Mouse (Mus musculus) ZHBTc4 (cell line): ENCODE data around the gene Gkap1.

ENCODE experiments used
- DNase-seq: peaks from one replicate; pipeline ENCODE4 v3.0.0-alpha.2; 2011; ENCODE audit warnings: low read depth, low spot score

The Gkap1 gene

DNA sequence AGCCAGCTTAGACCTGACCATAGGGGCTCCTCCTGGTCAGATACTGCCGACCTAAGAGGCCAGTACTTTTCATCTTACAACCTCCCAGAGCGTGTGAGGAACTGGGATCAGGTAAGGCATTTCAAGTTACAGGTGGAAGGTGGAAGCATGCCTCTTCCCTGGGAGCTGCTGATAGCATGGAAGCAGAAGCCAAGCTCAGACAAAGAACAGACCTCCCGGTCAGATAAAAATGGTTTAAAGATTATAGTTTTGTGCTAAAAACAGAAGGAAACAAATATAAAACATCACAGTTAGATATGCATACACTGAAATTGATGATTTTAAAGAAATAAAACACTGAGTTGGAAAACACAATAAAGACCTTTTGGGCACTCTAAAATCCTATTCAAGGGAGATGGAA lies 8.6 kb downstream of the Gkap1 start:
- no peak for DNase-seq

DNA sequence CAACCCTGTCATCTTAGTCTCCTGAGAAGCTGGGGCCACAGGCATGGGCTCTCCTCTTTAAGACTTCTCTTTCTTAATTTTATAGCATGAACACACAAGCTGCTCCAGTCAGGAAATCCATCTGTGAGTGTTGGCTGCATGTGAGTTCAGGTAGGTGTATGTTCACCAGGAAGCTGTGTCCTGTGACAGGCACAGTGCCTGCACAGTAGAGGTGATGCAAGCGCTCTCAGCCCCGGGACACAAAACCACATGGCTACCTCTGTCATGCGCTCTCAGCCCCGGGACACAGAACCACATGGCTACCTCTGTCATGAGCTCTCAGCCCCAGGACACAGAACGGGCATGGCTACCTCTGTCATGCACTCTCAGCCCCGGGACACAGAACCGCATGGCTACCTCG lies 12.0 kb downstream of the Gkap1 start:
- no peak for DNase-seq

- DNase-seq, result no peak
Observed at GRCm38 (mm10) chr13:58261674-58262073, 13.8 kb downstream of the Gkap1 start.

GRCm38 (mm10) chr13:58253268-58253667 lies 22.2 kb downstream of the Gkap1 start:
- DNase-seq, result peak; percentile 46

- DNase-seq, result no peak
Observed at GRCm38 (mm10) chr13:58248957-58249356, 26.5 kb downstream of the Gkap1 start.

- DNase-seq, result no peak
Observed at GRCm38 (mm10) chr13:58236536-58236935, 39.0 kb downstream of the Gkap1 start.

- peak; percentile 45 for DNase-seq
Observed at GRCm38 (mm10) chr13:58232611-58233010, 42.9 kb downstream of the Gkap1 start.

DNA sequence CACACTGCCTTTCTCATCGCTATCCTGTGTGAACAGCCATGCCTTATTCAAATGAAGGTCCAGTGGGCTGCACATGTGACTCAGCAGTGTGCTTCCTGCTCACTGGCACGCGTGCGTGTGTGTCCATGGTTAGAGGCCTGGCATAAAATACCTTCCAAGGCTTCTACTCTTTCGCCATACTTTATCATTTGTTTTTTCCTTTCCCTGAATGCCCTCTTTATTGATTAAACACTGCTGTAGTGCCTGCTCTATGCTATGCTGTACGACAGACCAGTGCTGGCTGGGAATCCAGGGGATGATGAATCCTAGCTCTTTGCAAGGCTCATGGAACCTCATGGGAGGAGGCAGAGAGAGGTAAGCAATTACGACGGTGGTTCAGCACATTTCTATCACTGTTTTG lies 43.4 kb downstream of the Gkap1 start:
- no peak for DNase-seq

- no peak for DNase-seq
Observed at GRCm38 (mm10) chr13:58228624-58229023, 46.9 kb downstream of the Gkap1 start.

- DNase-seq, result peak; percentile 37
Observed at GRCm38 (mm10) chr13:58225694-58226093, 49.8 kb downstream of the Gkap1 start.

- no peak for DNase-seq
Observed at GRCm38 (mm10) chr13:58220206-58220605, 55.3 kb downstream of the Gkap1 start.

DNA sequence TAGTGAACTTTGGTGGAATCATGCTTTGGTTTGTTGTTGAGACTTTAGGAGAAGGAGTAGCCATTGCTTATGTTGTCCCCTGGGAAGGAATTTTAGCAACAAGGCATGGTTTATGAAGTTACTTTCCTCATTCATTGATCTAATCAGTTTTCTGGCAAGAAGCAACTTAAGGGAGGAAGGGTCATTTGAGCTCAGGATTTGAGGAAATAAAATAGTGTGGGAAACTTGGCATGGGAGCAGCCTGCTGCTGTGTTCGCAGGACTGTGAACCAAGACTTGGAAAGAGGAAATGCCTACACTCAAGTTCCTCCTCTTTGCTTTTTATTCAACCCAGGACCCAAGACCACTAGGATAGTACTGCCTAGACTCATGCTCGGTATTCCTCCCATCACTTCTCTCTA lies 58.0 kb downstream of the Gkap1 start:
- DNase-seq, result no peak

GRCm38 (mm10) chr13:58216395-58216794 lies 59.1 kb downstream of the Gkap1 start:
- no peak for DNase-seq

DNA sequence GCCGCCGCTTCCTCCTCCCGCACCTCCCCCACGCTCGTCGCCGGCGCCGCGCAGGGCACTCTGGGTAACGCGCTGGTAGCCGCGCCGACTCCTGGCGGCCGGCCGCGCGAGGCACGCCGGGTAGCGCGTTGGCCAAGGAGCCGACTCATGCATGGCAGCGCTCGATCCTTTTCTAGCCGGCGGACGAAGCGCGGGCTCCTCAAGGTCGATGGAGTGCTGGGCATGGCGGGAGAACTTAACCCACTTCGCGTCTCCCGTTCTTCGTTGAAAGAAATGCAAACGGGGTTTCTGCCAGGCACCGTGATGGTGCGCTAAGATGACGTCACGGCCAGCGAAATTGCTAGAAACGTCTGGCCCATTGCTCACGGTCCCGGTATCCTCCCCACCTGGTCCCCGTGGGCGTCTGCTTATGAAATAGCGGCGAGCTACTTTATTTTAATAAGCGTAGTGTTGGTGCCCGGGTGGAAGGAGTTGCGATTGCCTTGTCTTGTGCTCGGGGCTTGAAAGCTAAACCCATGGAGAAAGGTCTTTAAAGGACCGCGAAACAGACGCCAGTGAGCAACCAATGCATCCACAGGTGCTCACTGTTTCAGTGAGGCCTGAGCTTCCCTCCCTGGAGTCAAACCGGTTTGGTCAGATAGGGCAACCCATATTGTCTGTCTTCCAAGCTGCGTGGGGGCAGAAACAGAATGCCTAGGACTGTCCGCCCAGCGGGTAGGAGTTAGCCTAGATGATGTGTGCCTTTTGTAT lies 59.7 kb downstream of the Gkap1 start, which contains the start of gene Ubqln1:
Ubqln1 (minus strand) TSS at position 62 of the 750 bp plus-strand sequence.
- peak; percentile 90 for DNase-seq

- no peak for DNase-seq
Observed at GRCm38 (mm10) chr13:58215253-58215591, 60.3 kb downstream of the Gkap1 start.

GRCm38 (mm10) chr13:58214346-58215252 lies 60.9 kb downstream of the Gkap1 start:
- DNase-seq, result peak; percentile 37

DNA sequence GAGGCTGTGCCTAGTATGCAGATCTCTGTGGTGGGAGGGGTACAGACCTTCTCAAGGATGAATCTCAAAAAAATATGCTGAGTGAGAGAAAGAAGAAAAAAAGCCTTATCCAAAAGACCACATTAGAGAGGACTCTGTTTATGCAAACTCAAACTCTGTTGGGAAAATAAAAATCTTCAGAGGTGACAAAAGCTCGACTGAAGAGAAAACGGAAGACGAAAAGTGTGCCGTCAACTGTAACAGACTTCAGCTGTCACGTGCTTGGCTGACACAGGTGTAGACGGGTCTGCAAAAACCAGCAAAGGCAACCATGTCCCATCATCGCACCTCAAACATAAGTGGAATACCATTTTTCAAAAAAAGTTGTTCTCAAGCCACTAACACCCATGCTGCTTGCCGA lies 61.7 kb downstream of the Gkap1 start:
- no peak for DNase-seq

DNA sequence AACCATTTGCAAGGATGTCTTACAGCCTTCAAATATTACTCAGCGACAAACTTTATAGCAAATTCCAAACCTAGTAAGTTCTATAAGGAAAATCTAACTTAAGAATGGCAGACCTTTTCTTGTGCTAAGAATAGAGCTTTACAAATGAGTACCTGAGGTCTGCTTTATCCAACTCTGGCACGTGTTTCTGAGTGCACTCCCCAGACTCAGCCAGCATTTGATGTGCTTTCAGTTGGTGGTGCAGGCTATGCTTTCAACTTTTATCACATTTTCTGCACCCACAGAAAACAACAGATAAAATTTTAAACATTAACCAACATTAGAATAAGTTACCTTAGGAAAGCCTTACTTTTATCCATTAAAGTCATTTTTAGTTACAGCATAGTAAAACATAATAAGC lies 63.0 kb downstream of the Gkap1 start:
- DNase-seq, result no peak

DNA sequence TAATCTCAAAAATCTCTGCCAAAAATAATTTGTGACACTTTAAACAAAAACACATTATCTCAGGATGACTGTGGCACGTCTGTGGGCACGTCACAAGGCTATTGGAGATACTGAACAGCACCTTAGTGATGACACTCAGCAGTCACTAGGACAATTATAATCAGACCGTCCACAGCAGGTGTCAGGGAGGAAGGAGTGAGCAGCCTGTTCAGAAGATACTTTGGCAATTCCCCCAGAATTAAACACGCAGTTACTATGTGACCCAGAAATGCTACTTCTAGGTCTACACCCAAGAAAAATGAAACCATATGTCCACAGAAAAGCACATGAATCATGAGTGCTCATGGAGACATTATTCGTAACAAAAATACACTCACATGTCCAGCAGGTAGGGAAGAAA lies 65.1 kb downstream of the Gkap1 start:
- no peak for DNase-seq

DNA sequence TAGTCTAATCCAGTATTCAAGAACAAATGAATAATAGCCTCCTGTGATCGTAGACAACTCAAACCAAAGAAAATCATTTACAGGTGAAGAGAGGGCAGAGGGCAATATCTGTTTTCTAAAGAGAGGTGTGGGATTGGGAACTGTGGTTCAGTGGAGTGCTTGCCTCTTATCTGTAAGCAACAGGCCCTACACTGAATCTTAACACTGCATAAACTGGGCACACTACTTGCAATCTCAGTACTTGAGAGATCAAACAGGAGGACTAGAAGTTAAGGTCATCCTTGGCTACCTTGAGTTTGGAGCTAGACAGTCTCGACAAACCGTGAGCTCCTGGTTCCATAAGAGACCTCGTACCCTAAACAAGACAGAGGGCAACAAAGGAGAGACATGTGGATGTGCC lies 69.4 kb downstream of the Gkap1 start:
- no peak for DNase-seq

- no peak for DNase-seq
Observed at GRCm38 (mm10) chr13:58204986-58205385, 70.5 kb downstream of the Gkap1 start.

- no peak for DNase-seq
Observed at GRCm38 (mm10) chr13:58204202-58204601, 71.3 kb downstream of the Gkap1 start.

- DNase-seq, result no peak
Observed at GRCm38 (mm10) chr13:58202903-58203302, 72.6 kb downstream of the Gkap1 start.
